Mouse (Mus musculus): ENCODE results near the gene Cxcl10. TPM values are rescaled to one million over a fixed set of nuclear protein-coding genes. Genes with fewer than 3 reads are reported as not detected.

Gene Cxcl10
- polyA plus RNA-seq, 1 experiment from 2014 or later = 0.28 TPM

DNA sequence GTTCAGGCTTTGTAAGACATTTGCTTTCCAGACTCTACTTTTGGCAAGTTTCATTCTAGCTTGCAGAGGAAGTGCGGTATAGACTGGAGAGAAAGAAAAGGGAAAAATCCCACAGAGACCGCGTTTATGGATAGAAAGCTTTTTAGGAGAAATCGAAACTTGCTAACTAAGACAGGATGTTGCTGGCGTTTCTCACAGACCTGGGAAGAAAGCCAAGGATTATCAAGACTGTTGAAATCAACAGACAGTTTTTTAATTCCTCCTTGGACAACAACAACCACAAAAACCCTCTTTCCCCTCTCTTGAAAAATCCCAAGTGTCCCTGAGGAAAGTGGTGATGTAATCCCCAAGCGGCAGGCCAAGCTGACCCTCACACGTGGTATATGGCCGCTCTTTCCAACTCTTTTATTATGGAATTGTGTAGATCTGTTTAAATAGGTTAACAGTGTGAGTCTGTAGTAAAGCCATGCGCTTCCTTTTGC, 16.3 kb downstream of the Cxcl10 start:
- Histone ChIP-seq H3K36me3 (no peaks in the 10 kb centered on the region), H3K27me3 (no peaks in the 10 kb centered on the region), H3K9me3 (no peaks in the 10 kb centered on the region), H3K4me2 (replicated peaks) (no peak overlapping the region), H3K27ac (no peak overlapping the region), H3K4me3 (replicated peaks) (no peak overlapping the region), H3K4me1 (replicated peaks) (no peaks in the 10 kb centered on the region), H3K9ac (replicated peaks) (no peak overlapping the region)
- 72% methylated on average over 9 of the region's 9 CpGs for WGBS
- ATAC-seq = no peak

- no peak within 1 kb of the TSS for H3K27ac ChIP-seq
- H3K4me1 ChIP-seq (replicated peaks) = no peaks in the 10 kb centered on the region
- no peak within 1 kb of the TSS for H3K4me2 ChIP-seq (replicated peaks)
- no peak for ATAC-seq
- no peaks in the 10 kb centered on the region for H3K9me3 ChIP-seq
- no peaks in the 10 kb centered on the region for H3K36me3 ChIP-seq
- H3K4me3 ChIP-seq (replicated peaks) = no peak within 1 kb of the TSS
- no peaks in the 10 kb centered on the region for H3K27me3 ChIP-seq
- H3K9ac ChIP-seq (replicated peaks) = no peak within 1 kb of the TSS
- WGBS = 95% methylated on average over 17 of the region's 17 CpGs
Measured at GRCm38 (mm10) chr5:92331635-92332338, 16.9 kb downstream of the Cxcl10 start, which contains the start of gene Art3. Art3 (plus strand) TSS chr5:92331827.

GRCm38 (mm10) chr5:92331122-92331521, 17.6 kb downstream of the Cxcl10 start:
- ATAC-seq = no peak
- WGBS = 93% methylated on average over 12 of the region's 12 CpGs

DNA sequence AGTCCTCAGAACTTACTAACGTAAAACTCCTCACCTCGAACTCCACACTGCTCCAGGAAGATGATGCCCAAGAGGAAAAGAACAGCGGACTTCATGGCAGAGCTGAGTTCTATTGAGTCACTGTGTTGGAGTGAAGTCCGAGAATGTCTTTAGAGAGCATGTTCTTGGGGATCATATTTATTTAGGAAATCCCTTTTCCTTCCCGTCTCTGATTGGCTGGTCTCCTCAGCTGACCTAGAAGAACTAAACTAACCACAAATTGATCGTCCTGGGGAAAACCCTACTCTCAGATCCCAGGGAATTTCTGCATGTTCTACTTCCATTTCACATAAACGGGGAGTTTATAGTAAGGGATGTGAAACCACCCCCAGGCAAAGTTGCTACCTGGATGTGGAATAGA, 20.8 kb downstream of the Cxcl10 start, which contains the start of gene Cxcl9:
Cxcl9 (minus strand) TSS at position 151 of the 400 bp plus-strand sequence.
- no peaks in the 10 kb centered on the region for H3K9me3 ChIP-seq
- H3K36me3 ChIP-seq = no peaks in the 10 kb centered on the region
- no peak for ATAC-seq
- H3K27me3 ChIP-seq = no peaks in the 10 kb centered on the region
- no peak within 1 kb of the TSS for H3K4me2 ChIP-seq (replicated peaks)
- H3K9ac ChIP-seq (replicated peaks) = no peak within 1 kb of the TSS
- H3K27ac ChIP-seq = no peak within 1 kb of the TSS
- H3K4me3 ChIP-seq (replicated peaks) = no peak within 1 kb of the TSS
- no peaks in the 10 kb centered on the region for H3K4me1 ChIP-seq (replicated peaks)
- WGBS = 88% methylated on average over 7 of the region's 7 CpGs

More at GRCm38 (mm10) chr5:92331122-92331521, 17.6 kb downstream of the Cxcl10 start:
- no peaks in the 10 kb centered on the region for H3K4me1 ChIP-seq (replicated peaks)
- no peaks in the 10 kb centered on the region for H3K9me3 ChIP-seq
- no peak overlapping the region for H3K4me3 ChIP-seq (replicated peaks)
- no peaks in the 10 kb centered on the region for H3K36me3 ChIP-seq
- no peak overlapping the region for H3K4me2 ChIP-seq (replicated peaks)
- H3K9ac ChIP-seq (replicated peaks) = no peak overlapping the region
- no peak overlapping the region for H3K27ac ChIP-seq
- no peaks in the 10 kb centered on the region for H3K27me3 ChIP-seq

DNA sequence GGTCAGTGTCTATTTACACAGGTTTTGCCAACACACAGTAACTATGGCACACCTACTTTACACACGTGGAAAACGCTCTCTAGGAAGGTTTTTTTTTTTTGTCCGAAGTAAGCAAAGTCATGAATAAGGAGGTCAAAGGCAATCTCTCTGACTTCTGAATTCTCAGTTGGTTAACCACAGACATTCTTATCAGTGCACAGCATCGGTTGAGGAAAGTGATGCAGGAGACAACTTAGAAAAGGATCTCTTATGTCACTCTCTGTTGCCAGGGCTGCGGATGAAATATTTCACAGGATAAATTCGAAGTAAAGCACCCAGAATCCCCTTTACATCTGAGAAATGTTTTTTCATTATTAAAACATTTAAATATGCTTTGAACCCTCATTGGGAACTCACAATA, 21.3 kb downstream of the Cxcl10 start:
- Histone ChIP-seq H3K27me3 (no peaks in the 10 kb centered on the region), H3K36me3 (no peaks in the 10 kb centered on the region), H3K4me2 (replicated peaks) (no peak overlapping the region), H3K4me1 (replicated peaks) (no peaks in the 10 kb centered on the region), H3K9ac (replicated peaks) (no peak overlapping the region), H3K27ac (no peak overlapping the region), H3K9me3 (no peaks in the 10 kb centered on the region), H3K4me3 (replicated peaks) (no peak overlapping the region)
- 89% methylated on average over 6 of the region's 6 CpGs for WGBS
- no peak for ATAC-seq

DNA sequence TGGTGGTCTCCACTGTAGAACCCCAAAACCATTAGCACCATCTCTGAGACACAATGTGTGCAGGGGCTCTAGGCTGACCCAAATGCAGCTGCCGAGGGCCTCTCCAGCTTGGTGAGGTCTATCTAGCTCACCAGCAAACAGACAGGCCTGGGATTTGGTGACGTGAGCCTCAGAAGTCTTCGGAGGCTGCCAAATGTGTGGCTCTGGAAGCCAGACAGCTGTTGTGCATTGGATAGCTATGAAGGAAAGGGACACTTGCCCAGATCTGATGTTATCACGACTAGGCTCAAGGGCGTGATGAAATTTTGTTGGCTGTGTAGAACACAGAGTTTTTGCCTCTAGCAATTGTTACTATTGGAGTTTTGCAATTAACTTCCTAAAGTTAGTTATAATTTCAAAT, 25.4 kb downstream of the Cxcl10 start:
- Histone ChIP-seq H3K4me1 (replicated peaks) (no peaks in the 10 kb centered on the region), H3K9ac (replicated peaks) (no peak overlapping the region), H3K27ac (no peak overlapping the region), H3K9me3 (no peaks in the 10 kb centered on the region), H3K4me3 (replicated peaks) (no peak overlapping the region), H3K4me2 (replicated peaks) (no peak overlapping the region), H3K27me3 (no peaks in the 10 kb centered on the region), H3K36me3 (no peaks in the 10 kb centered on the region)
- WGBS = 91% methylated on average over 5 of the region's 5 CpGs
- no peak for ATAC-seq

- 91% methylated on average over 4 of the region's 4 CpGs for WGBS
- Histone ChIP-seq H3K27ac (no peak overlapping the region), H3K4me2 (replicated peaks) (no peak overlapping the region), H3K36me3 (no peaks in the 10 kb centered on the region), H3K9ac (replicated peaks) (no peak overlapping the region), H3K9me3 (no peaks in the 10 kb centered on the region), H3K4me3 (replicated peaks) (no peak overlapping the region), H3K27me3 (no peaks in the 10 kb centered on the region), H3K4me1 (replicated peaks) (no peaks in the 10 kb centered on the region)
- ATAC-seq = no peak
Measured at GRCm38 (mm10) chr5:92322612-92323011, 26.1 kb downstream of the Cxcl10 start.

- Histone ChIP-seq H3K9ac (replicated peaks) (no peak overlapping the region), H3K27ac (no peak overlapping the region), H3K36me3 (no peaks in the 10 kb centered on the region), H3K9me3 (no peaks in the 10 kb centered on the region), H3K4me2 (replicated peaks) (no peak overlapping the region), H3K4me1 (replicated peaks) (no peaks in the 10 kb centered on the region), H3K4me3 (replicated peaks) (no peak overlapping the region), H3K27me3 (no peaks in the 10 kb centered on the region)
- no peak for ATAC-seq
- WGBS = 84% methylated on average over 8 of the region's 8 CpGs
Measured at GRCm38 (mm10) chr5:92321631-92322400, 26.9 kb downstream of the Cxcl10 start.

GRCm38 (mm10) chr5:92318596-92318995, 30.1 kb downstream of the Cxcl10 start:
- no peaks in the 10 kb centered on the region for H3K36me3 ChIP-seq
- 92% methylated on average over 14 of the region's 14 CpGs for WGBS
- no peaks in the 10 kb centered on the region for H3K27me3 ChIP-seq
- no peaks in the 10 kb centered on the region for H3K9me3 ChIP-seq
- ATAC-seq = no peak
- no peak overlapping the region for H3K4me2 ChIP-seq (replicated peaks)
- H3K4me1 ChIP-seq (replicated peaks) = no peaks in the 10 kb centered on the region
- H3K27ac ChIP-seq = no peak overlapping the region
- no peak overlapping the region for H3K4me3 ChIP-seq (replicated peaks)
- H3K9ac ChIP-seq (replicated peaks) = no peak overlapping the region

DNA sequence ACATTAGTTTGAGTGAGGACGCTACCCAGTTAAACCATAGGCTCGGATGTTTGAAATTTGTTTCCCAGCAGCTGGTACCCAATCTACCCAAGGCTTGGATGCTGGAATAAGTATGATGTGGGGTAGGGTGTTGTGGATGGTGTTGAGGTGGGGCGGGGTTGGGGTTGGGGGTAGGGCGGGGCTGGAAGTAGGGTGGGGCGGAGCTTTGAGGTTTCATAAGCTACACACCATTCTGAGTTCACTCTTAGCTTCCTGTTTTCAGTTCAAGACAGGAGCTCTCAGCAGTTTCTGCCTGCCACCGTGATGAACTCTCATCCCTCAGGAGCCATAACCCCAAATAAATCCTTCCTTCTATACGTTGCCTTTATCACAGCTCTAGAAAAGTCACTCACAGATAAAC, 30.6 kb downstream of the Cxcl10 start:
- H3K9me3 ChIP-seq = no peaks in the 10 kb centered on the region
- H3K4me2 ChIP-seq (replicated peaks) = no peak overlapping the region
- ATAC-seq = no peak
- no peak overlapping the region for H3K4me3 ChIP-seq (replicated peaks)
- no peaks in the 10 kb centered on the region for H3K4me1 ChIP-seq (replicated peaks)
- no peak overlapping the region for H3K9ac ChIP-seq (replicated peaks)
- H3K36me3 ChIP-seq = no peaks in the 10 kb centered on the region
- H3K27ac ChIP-seq = no peak overlapping the region
- WGBS = 85% methylated on average over 7 of the region's 7 CpGs
- H3K27me3 ChIP-seq = no peaks in the 10 kb centered on the region

- 81% methylated on average over 7 of the region's 7 CpGs for WGBS
- no peaks in the 10 kb centered on the region for H3K36me3 ChIP-seq
- no peak overlapping the region for H3K27ac ChIP-seq
- no peak overlapping the region for H3K4me3 ChIP-seq (replicated peaks)
- H3K9me3 ChIP-seq = no peaks in the 10 kb centered on the region
- H3K4me1 ChIP-seq (replicated peaks) = peaks cover 10% of the 10 kb centered on the region
- H3K9ac ChIP-seq (replicated peaks) = no peak overlapping the region
- H3K27me3 ChIP-seq = no peaks in the 10 kb centered on the region
- no peak overlapping the region for H3K4me2 ChIP-seq (replicated peaks)
- ATAC-seq = no peak
Measured at GRCm38 (mm10) chr5:92313776-92314175, 34.9 kb downstream of the Cxcl10 start.

GRCm38 (mm10) chr5:92312046-92312715, 36.5 kb downstream of the Cxcl10 start:
- 14% methylated on average over 13 of the region's 13 CpGs for WGBS
- peaks cover 15% of the 10 kb centered on the region for H3K4me1 ChIP-seq (replicated peaks)
- H3K9me3 ChIP-seq = no peaks in the 10 kb centered on the region
- no peak overlapping the region for H3K9ac ChIP-seq (replicated peaks)
- H3K27me3 ChIP-seq = no peaks in the 10 kb centered on the region
- H3K36me3 ChIP-seq = 0 out of 2 replicates have a peak, but pooled peaks cover 1% of the 10 kb centered on the region
- H3K27ac ChIP-seq = no peak overlapping the region
- H3K4me2 ChIP-seq (replicated peaks) = no peak overlapping the region
- ATAC-seq = no peak
- H3K4me3 ChIP-seq (replicated peaks) = no peak overlapping the region

Data from midbrain, embryonic 13.5 days (tissue).